Mouse (Mus musculus): ENCODE measurements at regions not wholly inside any gene's neighbourhood (a gene's known extent, or its start where the extent isn't known, plus 50 kb on each side); places are given as distances from the start of the nearest gene placed in this dataset.
"Not testable (repeated sequence)": the region's sequence is repeated elsewhere in the genome, so short reads cannot be mapped to it uniquely, and the experiment has no call there.

- CTCF ChIA-PET, result no interaction called here
Observed at GRCm38 (mm10) chr19:49115484-49115883, 909.7 kb downstream of the Sorcs3 start.

- CTCF ChIA-PET, result no interaction called here
Observed at GRCm38 (mm10) chr19:49131664-49132063, 925.8 kb downstream of the Sorcs3 start.

- CTCF ChIA-PET, result no interaction called here
Observed at GRCm38 (mm10) chr19:49172078-49172477, 966.3 kb downstream of the Sorcs3 start.

- CTCF ChIA-PET, result no interaction called here
Observed at GRCm38 (mm10) chr19:49207971-49208370, 1002.1 kb downstream of the Sorcs3 start.

- CTCF ChIA-PET, result no interaction called here
Observed at GRCm38 (mm10) chr19:49242601-49243000, 1036.8 kb downstream of the Sorcs3 start.

- CTCF ChIA-PET, result no interaction called here
Observed at GRCm38 (mm10) chr19:49245114-49245714, 1039.4 kb downstream of the Sorcs3 start.

GRCm38 (mm10) chr19:49264616-49265015, 1058.8 kb downstream of the Sorcs3 start:
- CTCF ChIA-PET, result no interaction called here

- CTCF ChIA-PET, result no interaction called here
Observed at GRCm38 (mm10) chr19:49267864-49268480, 1062.1 kb downstream of the Sorcs3 start.

GRCm38 (mm10) chr19:49282626-49283261, 1076.9 kb downstream of the Sorcs3 start:
- CTCF ChIA-PET, result no interaction called here

GRCm38 (mm10) chr19:49294980-49295379, 1089.2 kb downstream of the Sorcs3 start:
- CTCF ChIA-PET, result interaction anchor here (0.6 kb wide), 1 partner anchor 16 kb away, joined by 7 read pairs; no protein-coding TSS in a partner anchor

GRCm38 (mm10) chr19:49299351-49300271, 1093.8 kb downstream of the Sorcs3 start:
- CTCF ChIA-PET, result no interaction called here

GRCm38 (mm10) chr19:49301364-49302091, 1095.7 kb downstream of the Sorcs3 start:
- CTCF ChIA-PET, result interaction anchor here (0.7 kb wide), 1 partner anchor 903 kb away, joined by 3 read pairs; no protein-coding TSS in a partner anchor

- CTCF ChIA-PET, result no interaction called here
Observed at GRCm38 (mm10) chr19:49305804-49306203, 1100.0 kb downstream of the Sorcs3 start.

- CTCF ChIA-PET, result no interaction called here
Observed at GRCm38 (mm10) chr19:49314229-49314628, 1108.4 kb downstream of the Sorcs3 start.

GRCm38 (mm10) chr19:49359642-49360041, 1153.8 kb downstream of the Sorcs3 start:
- CTCF ChIA-PET, result no interaction called here

- CTCF ChIA-PET, result no interaction called here
Observed at GRCm38 (mm10) chr19:49360715-49361114, 1154.9 kb downstream of the Sorcs3 start.

- CTCF ChIA-PET, result not testable (repeated sequence)
Observed at GRCm38 (mm10) chr19:49361116-49361515, 1155.3 kb downstream of the Sorcs3 start.

GRCm38 (mm10) chr19:49372921-49373320, 1167.1 kb downstream of the Sorcs3 start:
- CTCF ChIA-PET, result no interaction called here

GRCm38 (mm10) chr19:49374295-49374694, 1168.5 kb downstream of the Sorcs3 start:
- CTCF ChIA-PET, result no interaction called here

GRCm38 (mm10) chr19:49374926-49375325, 1169.1 kb downstream of the Sorcs3 start:
- CTCF ChIA-PET, result no interaction called here

GRCm38 (mm10) chr19:49375754-49376619, 1170.2 kb downstream of the Sorcs3 start:
- CTCF ChIA-PET, result no interaction called here
